Comparison of ENCODE assay signal across 29 mouse cellular contexts in genomic region chr11:64207358-64207864, GRCm38 (mm10).
DNase-seq lines count a peak whose midpoint lies in the region; ATAC-seq and TF ChIP-seq lines count a peak whose summit lies in the region.
"Had no signal": no experiment of that assay in that cellular context is flagged by ENCODE, and none has a peak within 500 bp of the region (broad histone marks: within the 10 kb centered on the region; RNA-seq: fewer than 3 reads in every experiment).

No protein-coding gene starts in this region.

- no peak overlapping the region for H3K4me2 ChIP-seq in forebrain, embryonic 14.5 days (ENCODE audit: low read length)
- H3K4me2 ChIP-seq in forebrain, embryonic 12.5 days: no peak overlapping the region
- no peak overlapping the region for H3K4me2 ChIP-seq in midbrain, embryonic 13.5 days (replicated peaks)
- H3K4me2 ChIP-seq in midbrain, embryonic 16.5 days (ENCODE audit: low read length): no peak overlapping the region
- H3K4me2 ChIP-seq in hindbrain, postnatal 0 days (ENCODE audit: low read depth, low read length): no peak overlapping the region
- H3K4me2 ChIP-seq: embryonic facial prominence, embryonic 15.5 days; forebrain, embryonic 15.5 days; heart, embryonic 12.5 days; lung, embryonic 14.5 days had no signal

- H3K27ac ChIP-seq in forebrain, embryonic 14.5 days (ENCODE audit: low read depth, low read length): no peak overlapping the region
- no peak overlapping the region for H3K27ac ChIP-seq in forebrain, embryonic 12.5 days
- no peak overlapping the region for H3K27ac ChIP-seq in midbrain, embryonic 13.5 days
- H3K27ac ChIP-seq in midbrain, embryonic 16.5 days (ENCODE audit: low read length): no peak overlapping the region
- no peak overlapping the region for H3K27ac ChIP-seq in hindbrain, postnatal 0 days
- H3K27ac ChIP-seq: embryonic facial prominence, embryonic 15.5 days; forebrain, embryonic 15.5 days; gastrocnemius, adult 2 months; heart, adult 2 months; kidney, postnatal 0 days; liver, embryonic 14.5 days; midbrain, embryonic 10.5 days had no signal

- no peaks in the 10 kb centered on the region for H3K27me3 ChIP-seq in forebrain, embryonic 14.5 days (replicated peaks; ENCODE audit: control insufficient read depth, insufficient read depth, low read length)
- H3K27me3 ChIP-seq in forebrain, embryonic 12.5 days: no peaks in the 10 kb centered on the region
- 0 out of 2 replicates have a peak, but pooled peaks cover 2% of the 10 kb centered on the region for H3K27me3 ChIP-seq in midbrain, embryonic 13.5 days
- no peaks in the 10 kb centered on the region for H3K27me3 ChIP-seq in midbrain, embryonic 16.5 days (ENCODE audit: control insufficient read depth, insufficient read depth, low read depth, low read length)
- no peaks in the 10 kb centered on the region for H3K27me3 ChIP-seq in hindbrain, postnatal 0 days (ENCODE audit: insufficient read depth, low read length)
- H3K27me3 ChIP-seq: embryonic facial prominence, embryonic 15.5 days; forebrain, embryonic 15.5 days had no signal

- no peak overlapping the region for H3K4me3 ChIP-seq in forebrain, embryonic 14.5 days (ENCODE audit: low read depth, low read length)
- no peak overlapping the region for H3K4me3 ChIP-seq in forebrain, embryonic 12.5 days (replicated peaks)
- no peak overlapping the region for H3K4me3 ChIP-seq in midbrain, embryonic 13.5 days (replicated peaks)
- H3K4me3 ChIP-seq in midbrain, embryonic 16.5 days (ENCODE audit: low read depth, low read length): no peak overlapping the region
- no peak overlapping the region for H3K4me3 ChIP-seq in hindbrain, postnatal 0 days (ENCODE audit: low read length)
- H3K4me3 ChIP-seq: embryonic facial prominence, embryonic 15.5 days; forebrain, embryonic 15.5 days; gastrocnemius, adult 2 months; heart, adult 2 months; heart, embryonic 12.5 days; midbrain, embryonic 10.5 days had no signal

- 11% methylated on average over 4 of the region's 4 CpGs for WGBS in forebrain, embryonic 14.5 days
- 34% methylated on average over 4 of the region's 4 CpGs for WGBS in forebrain, embryonic 12.5 days
- WGBS in midbrain, embryonic 13.5 days: 58% methylated on average over 4 of the region's 4 CpGs
- WGBS in midbrain, embryonic 16.5 days: 42% methylated on average over 4 of the region's 4 CpGs
- 53% methylated on average over 4 of the region's 4 CpGs for WGBS in hindbrain, postnatal 0 days

- H3K9me3 ChIP-seq in forebrain, embryonic 14.5 days (replicated peaks; ENCODE audit: control insufficient read depth, low read length): no peaks in the 10 kb centered on the region
- H3K9me3 ChIP-seq in forebrain, embryonic 12.5 days: no peaks in the 10 kb centered on the region
- no peaks in the 10 kb centered on the region for H3K9me3 ChIP-seq in midbrain, embryonic 13.5 days
- H3K9me3 ChIP-seq in midbrain, embryonic 16.5 days (replicated peaks; ENCODE audit: control insufficient read depth, low read length, poor library complexity, severe bottlenecking): no peaks in the 10 kb centered on the region
- H3K9me3 ChIP-seq in hindbrain, postnatal 0 days (ENCODE audit: low read length): no peaks in the 10 kb centered on the region
- H3K9me3 ChIP-seq: embryonic facial prominence, embryonic 15.5 days; forebrain, embryonic 15.5 days; heart, embryonic 12.5 days; midbrain, embryonic 10.5 days had no signal

- DNase-seq in forebrain, embryonic 14.5 days (ENCODE audit: low spot score): peak; percentile 50
- peak; percentile 14 for DNase-seq in MN1 (ENCODE audit: low spot score)
- DNase-seq in hindbrain, postnatal 0 days (ENCODE audit: low spot score): peak; percentile 33
- DNase-seq in layer of hippocampus, postnatal 36 days: no peak
- DNase-seq in ovary, postnatal 10 days (ENCODE audit: low spot score): no peak
- DNase-seq: adrenal gland, postnatal 25 days; cerebellum, adult 2 months; cerebellum, postnatal 14 days; gastrocnemius, adult 2 months; heart, adult 2 months; heart, postnatal 4 days; kidney, adult 8-10 months; kidney, postnatal 4 days; liver; lung, embryonic 14.5 days; lung, postnatal 14 days; right cerebral cortex, postnatal 25 days; spleen, adult 18-20 months; thymus, postnatal 25 days had no signal

- TF ChIP-seq CTCF in hindbrain, postnatal 0 days (IDR thresholded peaks at IDR 0.05; ENCODE audit: low read depth): no peak

- H3K9ac ChIP-seq in forebrain, embryonic 14.5 days (ENCODE audit: low read length): no peak overlapping the region
- H3K9ac ChIP-seq in forebrain, embryonic 12.5 days: no peak overlapping the region
- H3K9ac ChIP-seq in midbrain, embryonic 13.5 days (replicated peaks): no peak overlapping the region
- H3K9ac ChIP-seq in midbrain, embryonic 16.5 days (ENCODE audit: low read depth, low read length): no peak overlapping the region
- H3K9ac ChIP-seq in hindbrain, postnatal 0 days (replicated peaks; ENCODE audit: low read length): no peak overlapping the region
- H3K9ac ChIP-seq: embryonic facial prominence, embryonic 15.5 days; forebrain, embryonic 15.5 days; heart, embryonic 12.5 days; liver, embryonic 14.5 days; lung, embryonic 14.5 days had no signal

- H3K36me3 ChIP-seq in forebrain, embryonic 14.5 days (ENCODE audit: control insufficient read depth, insufficient read depth, low read length): no peaks in the 10 kb centered on the region
- no peaks in the 10 kb centered on the region for H3K36me3 ChIP-seq in forebrain, embryonic 12.5 days (replicated peaks)
- no peaks in the 10 kb centered on the region for H3K36me3 ChIP-seq in midbrain, embryonic 13.5 days
- no peaks in the 10 kb centered on the region for H3K36me3 ChIP-seq in midbrain, embryonic 16.5 days (ENCODE audit: control insufficient read depth, insufficient read depth, low read length)
- no peaks in the 10 kb centered on the region for H3K36me3 ChIP-seq in hindbrain, postnatal 0 days (ENCODE audit: insufficient read depth, low read length)
- H3K36me3 ChIP-seq: embryonic facial prominence, embryonic 15.5 days; forebrain, embryonic 15.5 days; heart, embryonic 12.5 days; midbrain, embryonic 10.5 days had no signal

- no peak for ATAC-seq in forebrain, embryonic 14.5 days
- no peak; the same call in 1 of the 2 replicates for ATAC-seq in forebrain, embryonic 12.5 days (ENCODE audit: low FRiP score)
- peak; percentile 43; the same call in 1 of the 2 replicates for ATAC-seq in midbrain, embryonic 13.5 days
- ATAC-seq in midbrain, embryonic 16.5 days: no peak
- peak; percentile 43; the same call in 1 of the 2 replicates for ATAC-seq in hindbrain, postnatal 0 days
- ATAC-seq: forebrain, embryonic 15.5 days; intestine, embryonic 16.5 days had no signal

- no peaks in the 10 kb centered on the region for H3K4me1 ChIP-seq in forebrain, embryonic 14.5 days (ENCODE audit: control insufficient read depth, insufficient read depth, low read length)
- H3K4me1 ChIP-seq in forebrain, embryonic 12.5 days: peaks cover 7% of the 10 kb centered on the region; the same call in 1 of the 2 replicates
- H3K4me1 ChIP-seq in midbrain, embryonic 13.5 days (replicated peaks): 0 out of 2 replicates have a peak, but pooled peaks cover 5% of the 10 kb centered on the region
- no peaks in the 10 kb centered on the region for H3K4me1 ChIP-seq in midbrain, embryonic 16.5 days (ENCODE audit: control insufficient read depth, insufficient read depth, low read length)
- H3K4me1 ChIP-seq in hindbrain, postnatal 0 days (ENCODE audit: insufficient read depth, low read length): no peaks in the 10 kb centered on the region
- H3K4me1 ChIP-seq: embryonic facial prominence, embryonic 15.5 days had no signal

Comparison
In these comparisons a context has a peak if more than half of its experiments do, and no peak if none do; other contexts are left out.
1. ATAC-seq: peak in midbrain, embryonic 13.5 days (single experiment) and hindbrain, postnatal 0 days (single experiment); none in forebrain, embryonic 14.5 days (single experiment), forebrain, embryonic 12.5 days (single experiment) and midbrain, embryonic 16.5 days (single experiment).
2. DNase-seq: peak in forebrain, embryonic 14.5 days (single experiment), MN1 (single experiment) and hindbrain, postnatal 0 days (single experiment); none in layer of hippocampus, postnatal 36 days (0 of 2) and ovary, postnatal 10 days (single experiment).